Mouse (Mus musculus): ENCODE measurements at regions not wholly inside any gene's neighbourhood (a gene's known extent, or its start where the extent isn't known, plus 50 kb on each side); places are given as distances from the start of the nearest gene placed in this dataset.

GRCm38 (mm10) chr17:80786858-80787257 lies 58.6 kb upstream of the Map4k3 start:
- no peak for TF ChIP-seq CTCF (IDR thresholded peaks at IDR 0.05; ENCODE audit: control insufficient read depth, insufficient read depth, insufficient read length)
- no peak for TF ChIP-seq MYOD1 (IDR thresholded peaks at IDR 0.05; ENCODE audit: control insufficient read depth, insufficient read length, low read depth)
- no peak for TF ChIP-seq USF1 (IDR thresholded peaks at IDR 0.05; ENCODE audit: low read depth)
- no peak for TF ChIP-seq MAX (IDR thresholded peaks at IDR 0.05)
- TF ChIP-seq CEBPB (IDR thresholded peaks at IDR 0.05; ENCODE audit: low read depth): no peak
- TF ChIP-seq FOSL1 (IDR thresholded peaks at IDR 0.05; ENCODE audit: insufficient read depth, low read length, poor library complexity, severe bottlenecking): no peak
- TF ChIP-seq MYOG (IDR thresholded peaks at IDR 0.05; ENCODE audit: control insufficient read depth, extremely low read depth, insufficient read length): no peak

Measured in C2C12 (cell line).